Mouse (Mus musculus) lung, postnatal 0 days (tissue): ENCODE data around the gene Dglucy.

Source experiments
- CTCF ChIP-seq: IDR thresholded peaks from 2 replicates; pipeline ENCODE4 v1.5.1; 2016; ENCODE audit warnings: antibody characterized with exemption, mild to moderate bottlenecking
- EP300 ChIP-seq: IDR thresholded peaks from 2 replicates; pipeline ENCODE4 v1.6.1; 2016; ENCODE audit warnings: antibody characterized with exemption, mild to moderate bottlenecking, control low read depth

GRCm38 (mm10) chr12:100875553-100875952 lies 96.7 kb downstream of the Dglucy start:
- TF ChIP-seq CTCF, result no peak
- TF ChIP-seq EP300, result no peak
